Mouse (Mus musculus): ENCODE measurements around the gene Thsd7b. TPM values are rescaled to one million over a fixed set of nuclear protein-coding genes. Genes with fewer than 3 reads are reported as not detected.

The Thsd7b gene
- polyA plus RNA-seq, 1 experiment from 2014 or later = 11.2 TPM

DNA sequence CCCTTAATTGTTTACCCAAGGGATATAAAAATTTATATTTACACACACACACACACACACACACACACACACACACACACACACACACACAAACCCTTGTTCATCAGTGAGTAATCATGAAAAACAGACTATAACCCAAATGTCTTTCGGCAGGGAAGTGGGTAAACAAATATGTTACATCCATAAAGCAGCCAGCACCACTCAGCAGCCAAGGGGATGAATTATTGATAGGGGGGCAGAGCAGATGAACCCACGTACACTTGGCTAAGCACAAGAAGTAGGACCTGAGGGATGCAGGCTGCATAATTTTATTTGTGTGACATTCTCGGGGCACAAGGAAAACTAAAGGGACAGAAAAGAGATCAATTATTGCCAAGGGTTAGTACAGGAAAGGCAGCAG is 474.5 kb downstream of the Thsd7b start:
- WGBS = 77% methylated on average over 3 of the region's 3 CpGs
- H3K4me2 ChIP-seq (ENCODE audit: low read depth, low read length) = no peak overlapping the region
- H3K27me3 ChIP-seq (ENCODE audit: control insufficient read depth, insufficient read depth, low read length) = no peaks in the 10 kb centered on the region
- no peaks in the 10 kb centered on the region for H3K36me3 ChIP-seq (replicated peaks; ENCODE audit: control insufficient read depth, insufficient read depth, low read depth, low read length)
- ATAC-seq (replicated peaks; ENCODE audit: insufficient number of reproducible peaks, low FRiP score, low TSS enrichment, low read depth) = no peak
- H3K4me1 ChIP-seq (ENCODE audit: control insufficient read depth, insufficient read depth, low read length) = no peaks in the 10 kb centered on the region
- H3K9ac ChIP-seq (replicated peaks; ENCODE audit: low read length) = no peak overlapping the region
- no peak for DNase-seq (ENCODE audit: low spot score)
- H3K27ac ChIP-seq (replicated peaks; ENCODE audit: low read depth, low read length) = no peak overlapping the region
- H3K9me3 ChIP-seq (replicated peaks; ENCODE audit: control insufficient read depth, low read length) = no peaks in the 10 kb centered on the region
- H3K4me3 ChIP-seq (ENCODE audit: low read depth, low read length) = no peak overlapping the region

DNA sequence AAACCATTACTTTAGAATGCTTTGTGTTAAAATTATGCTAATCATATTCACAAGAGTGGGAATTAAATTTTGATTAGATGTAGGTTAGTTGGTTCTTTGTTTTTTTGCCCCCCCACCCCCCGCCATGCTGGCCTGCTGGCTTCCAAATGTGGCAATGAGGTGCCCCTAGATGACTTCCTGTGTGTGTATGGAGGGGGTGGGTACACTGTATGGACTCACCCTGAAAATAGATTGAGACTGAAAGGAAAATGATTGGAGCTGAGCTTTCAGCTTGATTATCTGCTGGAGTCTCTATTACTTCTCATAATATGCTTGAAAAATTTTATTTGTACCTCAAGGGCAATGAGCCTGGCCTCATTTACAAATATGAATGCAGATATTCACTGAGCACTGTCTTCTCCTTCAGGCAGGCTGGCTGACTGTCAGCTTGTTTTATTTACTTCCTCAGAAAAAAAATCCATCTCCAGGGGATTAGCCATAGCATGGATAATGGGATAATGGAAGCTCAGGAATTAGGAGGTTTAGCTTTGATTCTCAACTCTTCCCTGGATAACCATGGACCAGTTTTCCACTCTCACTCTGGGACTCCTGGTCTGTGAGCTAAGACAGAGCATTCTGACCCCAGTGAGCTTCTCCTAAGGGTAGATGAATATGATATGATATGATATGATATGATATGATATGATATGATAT is 483.6 kb downstream of the Thsd7b start:
- Histone ChIP-seq H3K27me3 (ENCODE audit: control insufficient read depth, insufficient read depth, low read length) (no peaks in the 10 kb centered on the region), H3K4me1 (ENCODE audit: control insufficient read depth, insufficient read depth, low read length) (no peaks in the 10 kb centered on the region), H3K9ac (replicated peaks; ENCODE audit: low read length) (no peak overlapping the region), H3K27ac (replicated peaks; ENCODE audit: low read depth, low read length) (no peak overlapping the region), H3K4me2 (ENCODE audit: low read depth, low read length) (no peak overlapping the region), H3K9me3 (replicated peaks; ENCODE audit: control insufficient read depth, low read length) (no peaks in the 10 kb centered on the region), H3K4me3 (ENCODE audit: low read depth, low read length) (no peak overlapping the region), H3K36me3 (replicated peaks; ENCODE audit: control insufficient read depth, insufficient read depth, low read depth, low read length) (no peaks in the 10 kb centered on the region)
- no peak for DNase-seq (ENCODE audit: low spot score)
- ATAC-seq (replicated peaks; ENCODE audit: insufficient number of reproducible peaks, low FRiP score, low TSS enrichment, low read depth) = no peak
- 77% methylated on average over 1 of the region's 1 CpGs for WGBS

- no peak overlapping the region for H3K27ac ChIP-seq (replicated peaks; ENCODE audit: low read depth, low read length)
- no peaks in the 10 kb centered on the region for H3K27me3 ChIP-seq (ENCODE audit: control insufficient read depth, insufficient read depth, low read length)
- no peak overlapping the region for H3K9ac ChIP-seq (replicated peaks; ENCODE audit: low read length)
- no peaks in the 10 kb centered on the region for H3K4me1 ChIP-seq (ENCODE audit: control insufficient read depth, insufficient read depth, low read length)
- no peak overlapping the region for H3K4me2 ChIP-seq (ENCODE audit: low read depth, low read length)
- ATAC-seq (replicated peaks; ENCODE audit: insufficient number of reproducible peaks, low FRiP score, low TSS enrichment, low read depth) = no peak
- H3K36me3 ChIP-seq (replicated peaks; ENCODE audit: control insufficient read depth, insufficient read depth, low read depth, low read length) = no peaks in the 10 kb centered on the region
- DNase-seq (ENCODE audit: low spot score) = no peak
- WGBS = 90% methylated on average over 1 of the region's 1 CpGs
- H3K9me3 ChIP-seq (replicated peaks; ENCODE audit: control insufficient read depth, low read length) = no peaks in the 10 kb centered on the region
- H3K4me3 ChIP-seq (ENCODE audit: low read depth, low read length) = no peak overlapping the region
Observed at GRCm38 (mm10) chr1:129759003-129759402, 485.9 kb downstream of the Thsd7b start.

GRCm38 (mm10) chr1:129761234-129761633 is 488.1 kb downstream of the Thsd7b start:
- ATAC-seq (replicated peaks; ENCODE audit: insufficient number of reproducible peaks, low FRiP score, low TSS enrichment, low read depth) (no peak), DNase-seq (ENCODE audit: low spot score) (no peak)
- Histone ChIP-seq H3K27me3 (ENCODE audit: control insufficient read depth, insufficient read depth, low read length) (no peaks in the 10 kb centered on the region), H3K9ac (replicated peaks; ENCODE audit: low read length) (no peak overlapping the region), H3K4me1 (ENCODE audit: control insufficient read depth, insufficient read depth, low read length) (no peaks in the 10 kb centered on the region), H3K9me3 (replicated peaks; ENCODE audit: control insufficient read depth, low read length) (no peaks in the 10 kb centered on the region), H3K27ac (replicated peaks; ENCODE audit: low read depth, low read length) (no peak overlapping the region), H3K36me3 (replicated peaks; ENCODE audit: control insufficient read depth, insufficient read depth, low read depth, low read length) (no peaks in the 10 kb centered on the region), H3K4me2 (ENCODE audit: low read depth, low read length) (no peak overlapping the region), H3K4me3 (ENCODE audit: low read depth, low read length) (no peak overlapping the region)
- 83% methylated on average over 1 of the region's 1 CpGs for WGBS

DNA sequence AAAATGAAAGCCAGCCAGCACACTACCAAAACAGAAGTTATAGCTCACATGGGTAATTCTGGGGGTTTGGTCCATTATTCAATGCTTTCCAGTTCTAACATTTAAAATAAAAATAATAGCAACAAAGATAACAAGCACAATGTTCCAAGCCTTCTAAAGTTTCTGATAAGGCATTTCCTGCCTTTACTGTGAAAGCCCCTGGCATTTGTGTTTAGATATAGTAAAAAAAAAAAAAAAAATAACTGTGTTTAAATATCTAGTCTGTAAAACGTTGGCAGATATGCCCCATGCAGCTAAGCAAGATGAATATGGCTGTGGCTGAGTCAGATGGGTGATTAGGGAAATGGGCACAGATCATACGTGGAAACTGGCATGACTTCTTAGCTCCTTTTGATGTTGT is 491.6 kb downstream of the Thsd7b start:
- Histone ChIP-seq H3K9me3 (replicated peaks; ENCODE audit: control insufficient read depth, low read length) (no peaks in the 10 kb centered on the region), H3K36me3 (replicated peaks; ENCODE audit: control insufficient read depth, insufficient read depth, low read depth, low read length) (no peaks in the 10 kb centered on the region), H3K4me3 (ENCODE audit: low read depth, low read length) (no peak overlapping the region), H3K27me3 (ENCODE audit: control insufficient read depth, insufficient read depth, low read length) (no peaks in the 10 kb centered on the region), H3K4me2 (ENCODE audit: low read depth, low read length) (no peak overlapping the region), H3K4me1 (ENCODE audit: control insufficient read depth, insufficient read depth, low read length) (no peaks in the 10 kb centered on the region), H3K27ac (replicated peaks; ENCODE audit: low read depth, low read length) (no peak overlapping the region), H3K9ac (replicated peaks; ENCODE audit: low read length) (no peak overlapping the region)
- no peak for DNase-seq (ENCODE audit: low spot score)
- ATAC-seq (replicated peaks; ENCODE audit: insufficient number of reproducible peaks, low FRiP score, low TSS enrichment, low read depth) = no peak
- WGBS = 57% methylated on average over 2 of the region's 2 CpGs

- H3K9ac ChIP-seq (replicated peaks; ENCODE audit: low read length) = no peak overlapping the region
- H3K9me3 ChIP-seq (replicated peaks; ENCODE audit: control insufficient read depth, low read length) = no peaks in the 10 kb centered on the region
- no peak overlapping the region for H3K27ac ChIP-seq (replicated peaks; ENCODE audit: low read depth, low read length)
- no peaks in the 10 kb centered on the region for H3K27me3 ChIP-seq (ENCODE audit: control insufficient read depth, insufficient read depth, low read length)
- H3K36me3 ChIP-seq (replicated peaks; ENCODE audit: control insufficient read depth, insufficient read depth, low read depth, low read length) = no peaks in the 10 kb centered on the region
- no peak overlapping the region for H3K4me3 ChIP-seq (ENCODE audit: low read depth, low read length)
- no peak overlapping the region for H3K4me2 ChIP-seq (ENCODE audit: low read depth, low read length)
- DNase-seq (ENCODE audit: low spot score) (no peak), ATAC-seq (replicated peaks; ENCODE audit: insufficient number of reproducible peaks, low FRiP score, low TSS enrichment, low read depth) (no peak)
- no peaks in the 10 kb centered on the region for H3K4me1 ChIP-seq (ENCODE audit: control insufficient read depth, insufficient read depth, low read length)
- WGBS = 87% methylated on average over 5 of the region's 5 CpGs
Observed at GRCm38 (mm10) chr1:129777055-129777454, 504.0 kb downstream of the Thsd7b start.

GRCm38 (mm10) chr1:129779506-129779905 is 506.4 kb downstream of the Thsd7b start:
- Histone ChIP-seq H3K4me3 (ENCODE audit: low read depth, low read length) (no peak overlapping the region), H3K9me3 (replicated peaks; ENCODE audit: control insufficient read depth, low read length) (no peaks in the 10 kb centered on the region), H3K36me3 (replicated peaks; ENCODE audit: control insufficient read depth, insufficient read depth, low read depth, low read length) (no peaks in the 10 kb centered on the region), H3K4me1 (ENCODE audit: control insufficient read depth, insufficient read depth, low read length) (no peaks in the 10 kb centered on the region), H3K27me3 (ENCODE audit: control insufficient read depth, insufficient read depth, low read length) (no peaks in the 10 kb centered on the region), H3K4me2 (ENCODE audit: low read depth, low read length) (no peak overlapping the region), H3K9ac (replicated peaks; ENCODE audit: low read length) (no peak overlapping the region), H3K27ac (replicated peaks; ENCODE audit: low read depth, low read length) (no peak overlapping the region)
- ATAC-seq (replicated peaks; ENCODE audit: insufficient number of reproducible peaks, low FRiP score, low TSS enrichment, low read depth) (no peak), DNase-seq (ENCODE audit: low spot score) (no peak)
- 72% methylated on average over 4 of the region's 4 CpGs for WGBS

- Histone ChIP-seq H3K9me3 (replicated peaks; ENCODE audit: control insufficient read depth, low read length) (no peaks in the 10 kb centered on the region), H3K36me3 (replicated peaks; ENCODE audit: control insufficient read depth, insufficient read depth, low read depth, low read length) (no peaks in the 10 kb centered on the region), H3K4me2 (ENCODE audit: low read depth, low read length) (no peak overlapping the region), H3K27me3 (ENCODE audit: control insufficient read depth, insufficient read depth, low read length) (no peaks in the 10 kb centered on the region), H3K27ac (replicated peaks; ENCODE audit: low read depth, low read length) (no peak overlapping the region), H3K4me1 (ENCODE audit: control insufficient read depth, insufficient read depth, low read length) (no peaks in the 10 kb centered on the region), H3K4me3 (ENCODE audit: low read depth, low read length) (no peak overlapping the region), H3K9ac (replicated peaks; ENCODE audit: low read length) (no peak overlapping the region)
- DNase-seq (ENCODE audit: low spot score) (no peak), ATAC-seq (replicated peaks; ENCODE audit: insufficient number of reproducible peaks, low FRiP score, low TSS enrichment, low read depth) (no peak)
- 64% methylated on average over 1 of the region's 1 CpGs for WGBS
Observed at GRCm38 (mm10) chr1:129780589-129780988, 507.5 kb downstream of the Thsd7b start.
